Mouse (Mus musculus): ENCODE data around the gene Dgkq. TPM values are rescaled to one million over a fixed set of nuclear protein-coding genes. Genes with fewer than 3 reads are reported as not detected.
A peak's percentile ranks its signal among the peaks of the same experiment; 100 is the strongest.

Gene Dgkq
- polyA plus RNA-seq, 1 experiment from 2014 or later = 9.6 TPM

- WGBS = 67% methylated on average over 2 of the region's 2 CpGs
- DNase-seq (ENCODE audit: low spot score) = no peak
- Histone ChIP-seq H3K9ac (ENCODE audit: low read depth, low read length) (no peak overlapping the region), H3K4me3 (ENCODE audit: low read depth, low read length) (no peak overlapping the region), H3K9me3 (ENCODE audit: control insufficient read depth, low read length) (no peaks in the 10 kb centered on the region), H3K4me2 (ENCODE audit: low read depth, low read length) (no peak overlapping the region), H3K27ac (replicated peaks; ENCODE audit: low read depth, low read length) (no peak overlapping the region), H3K4me1 (ENCODE audit: control insufficient read depth, insufficient read depth, low read length) (peaks cover 13% of the 10 kb centered on the region; the same call in 1 of the 2 replicates), H3K27me3 (replicated peaks; ENCODE audit: control insufficient read depth, insufficient read depth, low read length) (no peaks in the 10 kb centered on the region), H3K36me3 (ENCODE audit: control insufficient read depth, insufficient read depth, low read length) (peaks cover 11% of the 10 kb centered on the region; the same call in 1 of the 2 replicates)
- no peak for ATAC-seq (ENCODE audit: low read depth)
Observed at GRCm38 (mm10) chr5:108667370-108667769, 2.1 kb downstream of the Dgkq start.

GRCm38 (mm10) chr5:108665066-108665465 lies 4.4 kb downstream of the Dgkq start:
- no peaks in the 10 kb centered on the region for H3K36me3 ChIP-seq (ENCODE audit: control insufficient read depth, insufficient read depth, low read length)
- no peaks in the 10 kb centered on the region for H3K9me3 ChIP-seq (ENCODE audit: control insufficient read depth, low read length)
- ATAC-seq (ENCODE audit: low read depth) (no peak), DNase-seq (ENCODE audit: low spot score) (no peak)
- H3K4me1 ChIP-seq (ENCODE audit: control insufficient read depth, insufficient read depth, low read length) = peaks cover 12% of the 10 kb centered on the region; the same call in 1 of the 2 replicates
- no peak overlapping the region for H3K9ac ChIP-seq (ENCODE audit: low read depth, low read length)
- no peak overlapping the region for H3K4me2 ChIP-seq (ENCODE audit: low read depth, low read length)
- H3K27me3 ChIP-seq (replicated peaks; ENCODE audit: control insufficient read depth, insufficient read depth, low read length) = no peaks in the 10 kb centered on the region
- no peak overlapping the region for H3K27ac ChIP-seq (replicated peaks; ENCODE audit: low read depth, low read length)
- no peak overlapping the region for H3K4me3 ChIP-seq (ENCODE audit: low read depth, low read length)
- 48% methylated on average over 3 of the region's 3 CpGs for WGBS

- ATAC-seq (ENCODE audit: low read depth) = no peak
Observed at GRCm38 (mm10) chr5:108662772-108663171, 6.7 kb downstream of the Dgkq start.

DNA sequence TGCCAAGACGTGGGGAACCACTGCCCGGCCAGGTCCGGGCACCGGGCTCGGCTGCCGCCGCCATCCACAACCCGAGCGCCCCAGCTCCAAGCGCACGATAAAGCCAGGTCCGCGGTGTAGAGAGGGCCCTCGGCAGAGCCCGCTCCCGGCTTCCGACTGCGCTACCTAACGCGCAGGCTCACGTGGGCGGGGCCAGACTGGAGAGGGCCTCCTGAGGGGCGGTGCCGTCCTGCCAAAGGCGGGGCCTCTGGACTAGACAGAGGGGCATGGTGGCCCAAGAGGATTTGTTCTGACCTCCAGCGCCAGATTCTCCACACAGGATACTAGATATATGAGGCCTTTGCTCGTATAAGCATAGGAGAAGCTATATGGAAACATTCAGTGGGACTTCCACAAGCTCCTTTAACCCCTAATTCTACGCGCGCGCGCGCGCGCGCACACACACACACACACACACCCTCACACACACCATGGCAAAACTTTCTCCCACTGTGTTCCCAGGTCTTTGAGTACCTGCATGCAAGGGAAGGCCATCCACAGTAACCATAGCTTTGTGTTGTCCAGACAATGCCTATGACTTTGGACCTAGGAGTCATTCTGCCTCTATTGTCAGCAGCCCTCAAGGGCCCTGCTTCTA lies 8.7 kb downstream of the Dgkq start:
- Histone ChIP-seq H3K9ac (ENCODE audit: low read depth, low read length) (peak overlapping the region; percentile 97), H3K4me1 (ENCODE audit: control insufficient read depth, insufficient read depth, low read length) (peaks cover 8% of the 10 kb centered on the region), H3K36me3 (ENCODE audit: control insufficient read depth, insufficient read depth, low read length) (peaks cover 23% of the 10 kb centered on the region), H3K4me3 (ENCODE audit: low read depth, low read length) (peak overlapping the region; percentile 83), H3K9me3 (ENCODE audit: control insufficient read depth, low read length) (no peaks in the 10 kb centered on the region), H3K27ac (replicated peaks; ENCODE audit: low read depth, low read length) (no peak overlapping the region), H3K4me2 (ENCODE audit: low read depth, low read length) (peak overlapping the region; percentile 88), H3K27me3 (replicated peaks; ENCODE audit: control insufficient read depth, insufficient read depth, low read length) (no peaks in the 10 kb centered on the region)
- peak; percentile 99 for ATAC-seq (ENCODE audit: low read depth)
- peak; percentile 96 for DNase-seq (ENCODE audit: low spot score)
- WGBS = 35% methylated on average over 16 of the region's 36 CpGs

More at GRCm38 (mm10) chr5:108662772-108663171, 6.7 kb downstream of the Dgkq start:
- Histone ChIP-seq H3K27ac (replicated peaks; ENCODE audit: low read depth, low read length) (no peak overlapping the region), H3K4me1 (ENCODE audit: control insufficient read depth, insufficient read depth, low read length) (peaks cover 8% of the 10 kb centered on the region), H3K27me3 (replicated peaks; ENCODE audit: control insufficient read depth, insufficient read depth, low read length) (no peaks in the 10 kb centered on the region), H3K9me3 (ENCODE audit: control insufficient read depth, low read length) (no peaks in the 10 kb centered on the region), H3K9ac (ENCODE audit: low read depth, low read length) (no peak overlapping the region), H3K4me2 (ENCODE audit: low read depth, low read length) (no peak overlapping the region), H3K36me3 (ENCODE audit: control insufficient read depth, insufficient read depth, low read length) (peaks cover 3% of the 10 kb centered on the region; the same call in 1 of the 2 replicates), H3K4me3 (ENCODE audit: low read depth, low read length) (no peak overlapping the region)
- WGBS = 84% methylated on average over 4 of the region's 4 CpGs
- no peak for DNase-seq (ENCODE audit: low spot score)

GRCm38 (mm10) chr5:108659698-108660631 lies 9.5 kb downstream of the Dgkq start, which contains the start of gene Idua:
TSS of gene Idua (plus strand) at chr5:108660331.
- peak within 1 kb of the TSS; percentile 83 for H3K4me3 ChIP-seq (ENCODE audit: low read depth, low read length)
- ATAC-seq (ENCODE audit: low read depth) (peak; percentile 20), DNase-seq (ENCODE audit: low spot score) (no peak)
- H3K4me2 ChIP-seq (ENCODE audit: low read depth, low read length) = peak within 1 kb of the TSS; percentile 88
- H3K36me3 ChIP-seq (ENCODE audit: control insufficient read depth, insufficient read depth, low read length) = peaks cover 31% of the 10 kb centered on the region
- no peak within 1 kb of the TSS for H3K27ac ChIP-seq (replicated peaks; ENCODE audit: low read depth, low read length)
- no peaks in the 10 kb centered on the region for H3K9me3 ChIP-seq (ENCODE audit: control insufficient read depth, low read length)
- H3K4me1 ChIP-seq (ENCODE audit: control insufficient read depth, insufficient read depth, low read length) = peaks cover 8% of the 10 kb centered on the region
- peak within 1 kb of the TSS; percentile 97 for H3K9ac ChIP-seq (ENCODE audit: low read depth, low read length)
- 9% methylated on average over 20 of the region's 24 CpGs for WGBS
- H3K27me3 ChIP-seq (replicated peaks; ENCODE audit: control insufficient read depth, insufficient read depth, low read length) = no peaks in the 10 kb centered on the region

DNA sequence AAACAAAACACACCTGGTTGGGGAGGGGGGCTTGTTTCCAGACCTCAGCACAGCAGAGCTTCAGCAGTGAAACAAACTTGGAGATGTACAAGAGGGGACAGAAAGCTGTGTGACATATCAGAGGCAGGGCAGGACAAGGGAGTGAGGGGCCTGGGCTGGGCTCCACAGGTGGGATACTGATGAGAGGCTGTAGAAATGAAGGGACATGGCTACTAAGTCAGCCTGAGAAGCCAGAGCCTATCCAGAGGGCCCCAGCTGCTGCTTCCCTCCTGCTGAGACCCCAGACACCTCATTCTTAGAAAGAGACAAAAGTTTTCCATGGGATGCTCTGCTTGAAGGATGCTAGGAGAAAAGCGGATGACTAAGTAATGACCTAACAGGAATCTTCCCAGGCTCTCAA lies 10.9 kb downstream of the Dgkq start:
- 93% methylated on average over 1 of the region's 1 CpGs for WGBS
- 0 out of 2 replicates have a peak overlapping the region, but pooled peaks have one; percentile 14 for H3K9ac ChIP-seq (ENCODE audit: low read depth, low read length)
- no peaks in the 10 kb centered on the region for H3K27me3 ChIP-seq (replicated peaks; ENCODE audit: control insufficient read depth, insufficient read depth, low read length)
- H3K4me1 ChIP-seq (ENCODE audit: control insufficient read depth, insufficient read depth, low read length) = peaks cover 8% of the 10 kb centered on the region
- no peak overlapping the region for H3K27ac ChIP-seq (replicated peaks; ENCODE audit: low read depth, low read length)
- no peak overlapping the region for H3K4me3 ChIP-seq (ENCODE audit: low read depth, low read length)
- no peak overlapping the region; the same call in 1 of the 2 replicates for H3K4me2 ChIP-seq (ENCODE audit: low read depth, low read length)
- peaks cover 45% of the 10 kb centered on the region for H3K36me3 ChIP-seq (ENCODE audit: control insufficient read depth, insufficient read depth, low read length)
- H3K9me3 ChIP-seq (ENCODE audit: control insufficient read depth, low read length) = no peaks in the 10 kb centered on the region
- ATAC-seq (ENCODE audit: low read depth) (no peak), DNase-seq (ENCODE audit: low spot score) (no peak)

- 69% methylated on average over 5 of the region's 5 CpGs for WGBS
- Histone ChIP-seq H3K27me3 (replicated peaks; ENCODE audit: control insufficient read depth, insufficient read depth, low read length) (no peaks in the 10 kb centered on the region), H3K4me3 (ENCODE audit: low read depth, low read length) (no peak overlapping the region), H3K9ac (ENCODE audit: low read depth, low read length) (no peak overlapping the region), H3K4me1 (ENCODE audit: control insufficient read depth, insufficient read depth, low read length) (peaks cover 8% of the 10 kb centered on the region), H3K36me3 (ENCODE audit: control insufficient read depth, insufficient read depth, low read length) (peaks cover 57% of the 10 kb centered on the region), H3K27ac (replicated peaks; ENCODE audit: low read depth, low read length) (no peak overlapping the region), H3K4me2 (ENCODE audit: low read depth, low read length) (no peak overlapping the region), H3K9me3 (ENCODE audit: control insufficient read depth, low read length) (no peaks in the 10 kb centered on the region)
- ATAC-seq (ENCODE audit: low read depth) = no peak
- no peak for DNase-seq (ENCODE audit: low spot score)
Observed at GRCm38 (mm10) chr5:108657406-108657805, 12.1 kb downstream of the Dgkq start.

DNA sequence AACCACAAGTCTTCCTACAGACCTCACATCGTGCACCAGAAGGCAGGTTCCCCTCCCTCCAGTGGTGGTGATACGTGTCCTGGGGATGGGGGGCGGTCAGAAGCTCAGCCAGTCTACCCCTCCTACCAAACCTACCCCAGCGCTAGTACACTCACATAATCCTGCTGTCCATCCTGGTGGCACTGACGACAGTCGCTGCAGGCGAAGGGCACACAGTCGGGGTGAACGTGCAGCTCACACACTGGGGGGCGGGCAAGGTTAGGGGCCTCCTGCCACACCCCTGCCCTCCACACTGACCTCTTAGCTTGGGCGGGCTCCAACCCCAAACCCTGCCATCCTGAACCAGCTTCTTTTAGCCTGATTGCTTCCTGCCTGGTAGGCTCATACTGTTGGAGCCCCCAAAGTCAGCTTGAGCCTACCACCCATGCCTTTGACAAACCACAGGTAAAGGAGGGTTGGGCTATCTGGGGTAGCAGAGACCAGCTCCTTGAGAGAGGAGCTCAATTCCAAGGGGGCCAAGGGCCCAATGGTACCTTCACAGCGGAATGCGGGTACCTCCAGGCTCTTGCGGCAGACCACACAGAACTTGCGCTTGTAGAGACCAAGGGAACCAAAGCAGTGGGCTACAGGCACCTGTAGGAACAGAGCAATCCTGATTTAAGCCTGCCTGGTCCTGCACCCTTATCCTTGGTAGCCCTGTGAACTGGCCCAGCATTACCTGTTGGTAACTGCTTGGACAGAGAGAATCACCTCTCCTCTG lies 13.4 kb downstream of the Dgkq start:
- no peak for ATAC-seq (ENCODE audit: low read depth)
- Histone ChIP-seq H3K4me3 (ENCODE audit: low read depth, low read length) (no peak overlapping the region), H3K4me2 (ENCODE audit: low read depth, low read length) (no peak overlapping the region), H3K9me3 (ENCODE audit: control insufficient read depth, low read length) (no peaks in the 10 kb centered on the region), H3K27me3 (replicated peaks; ENCODE audit: control insufficient read depth, insufficient read depth, low read length) (no peaks in the 10 kb centered on the region), H3K27ac (replicated peaks; ENCODE audit: low read depth, low read length) (no peak overlapping the region), H3K4me1 (ENCODE audit: control insufficient read depth, insufficient read depth, low read length) (peaks cover 8% of the 10 kb centered on the region), H3K36me3 (ENCODE audit: control insufficient read depth, insufficient read depth, low read length) (peaks cover 62% of the 10 kb centered on the region), H3K9ac (ENCODE audit: low read depth, low read length) (no peak overlapping the region)
- WGBS = 91% methylated on average over 15 of the region's 15 CpGs
- DNase-seq (ENCODE audit: low spot score) = no peak
